Mouse (Mus musculus): ENCODE data around the gene Stk24. TPM values are rescaled to one million over a fixed set of nuclear protein-coding genes. Genes with fewer than 3 reads are reported as not detected.
A peak's percentile ranks its signal among the peaks of the same experiment; 100 is the strongest.

Gene Stk24
- total RNA-seq, 2 experiments from 2014 or later, result 29.7 to 40.0 TPM

DNA sequence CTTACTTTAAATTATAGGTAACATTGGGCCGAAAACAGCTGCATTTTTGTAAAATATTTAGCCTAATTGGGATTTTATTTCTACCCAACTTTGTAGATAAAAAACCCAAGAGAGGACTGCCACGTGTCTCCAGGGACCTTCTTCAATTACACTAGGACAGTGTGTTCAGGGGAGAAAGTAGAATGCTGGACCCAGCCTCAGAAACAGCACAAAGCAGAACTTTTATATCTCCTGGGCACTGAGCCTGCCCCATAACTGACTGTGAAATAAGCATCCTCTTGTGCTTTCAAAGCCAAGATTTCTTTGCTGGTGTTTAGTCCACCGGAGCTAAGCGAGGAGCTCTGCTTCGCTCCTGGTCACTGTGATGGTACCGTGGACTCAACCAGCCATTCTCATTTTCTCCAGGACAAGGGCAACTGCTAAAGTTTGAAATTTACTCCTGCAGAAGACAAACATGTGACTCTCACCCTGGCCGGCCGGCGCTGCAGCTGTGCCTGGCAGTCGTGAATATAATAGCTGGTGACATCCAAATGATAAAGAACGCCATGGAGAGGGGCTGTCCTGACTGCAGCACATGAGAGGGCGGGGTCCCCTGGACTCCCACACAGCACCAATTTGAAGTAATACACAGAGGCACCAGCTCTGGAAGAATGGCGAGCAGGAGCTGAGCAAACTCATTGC is 63.0 kb downstream of the Stk24 start:
- H3K4me3 ChIP-seq, result no peak overlapping the region
- no peak for DNase-seq
- intact Hi-C loops (cut with DNase I), result no loop called here
- H3K27ac ChIP-seq, result peak overlapping the region; percentile 61
- TF ChIP-seq CTCF (IDR thresholded peaks at IDR 0.05), result no peak

DNA sequence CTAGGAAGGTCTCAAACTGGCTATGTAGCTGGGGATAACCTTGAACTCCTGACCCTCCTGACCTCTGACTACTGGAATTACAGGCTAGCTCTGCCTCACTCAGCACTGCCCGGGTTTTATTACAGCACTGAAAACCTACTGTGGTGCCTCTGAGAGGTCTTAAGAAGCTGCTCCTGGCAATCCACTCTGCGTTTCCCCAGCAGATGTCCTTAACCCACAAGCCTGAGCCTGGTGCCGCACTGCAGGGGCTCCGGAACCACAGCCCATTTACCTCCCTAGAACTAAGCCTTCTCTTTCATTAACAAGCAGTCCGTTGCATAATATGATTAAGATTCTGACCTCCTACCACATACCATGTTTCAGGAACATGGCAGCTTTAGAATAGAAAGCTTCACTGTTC is 63.7 kb downstream of the Stk24 start:
- no peak overlapping the region for H3K4me3 ChIP-seq
- no peak for DNase-seq
- intact Hi-C loops (cut with DNase I), result no loop called here
- H3K27ac ChIP-seq, result peak overlapping the region; percentile 61
- no peak for TF ChIP-seq CTCF (IDR thresholded peaks at IDR 0.05)

DNA sequence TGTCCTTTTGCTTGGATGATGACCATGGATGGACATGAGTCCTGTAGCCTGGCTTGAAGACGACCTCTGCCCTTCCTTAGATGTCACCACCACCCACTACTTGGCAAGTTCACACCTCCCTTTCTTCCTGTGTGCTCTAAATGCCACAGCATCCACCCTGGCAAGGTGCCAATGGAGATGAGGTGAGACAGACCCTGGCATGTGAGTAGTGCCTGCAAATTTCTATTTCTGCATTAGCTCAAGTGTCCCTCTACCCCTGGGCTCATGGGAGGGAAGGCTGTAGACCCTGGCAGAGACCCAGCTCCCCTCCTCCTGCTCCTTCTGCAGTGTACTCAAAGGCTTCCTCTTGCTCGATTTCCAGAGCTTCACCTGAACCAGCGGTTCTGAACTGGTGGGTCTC is 64.9 kb downstream of the Stk24 start:
- intact Hi-C loops (cut with DNase I), result no loop called here

DNA sequence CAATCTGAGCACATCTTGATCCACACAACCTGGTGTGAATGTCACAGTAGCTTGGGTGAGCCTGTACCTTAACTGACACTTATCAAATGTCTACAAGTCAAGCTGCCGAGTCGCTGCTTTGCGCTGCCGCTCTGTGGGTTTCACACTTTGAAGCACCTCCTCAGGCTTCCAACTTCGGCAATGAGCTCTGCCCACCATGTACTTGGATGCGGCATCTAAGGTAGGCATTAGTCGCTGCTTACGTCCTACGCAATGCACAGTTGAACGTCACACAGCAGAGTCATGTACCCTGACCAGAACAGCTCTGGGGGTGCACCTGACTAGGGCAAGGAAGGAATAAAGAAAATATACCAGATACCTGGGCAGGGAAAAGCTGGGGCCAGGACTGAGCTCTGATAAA is 66.5 kb downstream of the Stk24 start:
- no peak overlapping the region for H3K27ac ChIP-seq
- H3K4me3 ChIP-seq, result no peak overlapping the region
- DNase-seq, result no peak
- intact Hi-C loops (cut with DNase I), result no loop called here
- TF ChIP-seq CTCF (IDR thresholded peaks at IDR 0.05), result no peak

More for the DNA sequence above, 64.9 kb downstream of the Stk24 start:
- TF ChIP-seq CTCF (IDR thresholded peaks at IDR 0.05), result no peak
- no peak for DNase-seq
- no peak overlapping the region for H3K4me3 ChIP-seq
- H3K27ac ChIP-seq, result no peak overlapping the region

DNA sequence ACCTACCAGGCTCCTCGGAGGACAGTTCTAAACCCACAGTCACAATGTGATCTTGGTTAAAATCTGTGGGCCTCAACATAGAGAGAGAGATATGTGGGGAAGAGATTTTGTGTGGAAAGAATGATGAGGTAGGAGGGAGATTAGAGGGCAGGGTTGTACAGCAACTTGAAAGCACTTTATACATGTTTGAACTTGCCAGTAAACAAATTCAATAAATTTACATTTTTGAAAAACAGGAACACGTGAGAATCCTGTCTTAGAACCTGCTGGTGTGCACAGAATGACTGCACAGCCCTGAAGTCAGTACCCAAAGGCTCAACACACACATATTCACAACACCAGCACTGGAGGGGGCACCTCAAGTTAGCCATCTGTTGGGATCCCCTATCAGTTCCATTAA is 68.7 kb downstream of the Stk24 start:
- no peak for TF ChIP-seq CTCF (IDR thresholded peaks at IDR 0.05)
- no peak overlapping the region for H3K4me3 ChIP-seq

DNA sequence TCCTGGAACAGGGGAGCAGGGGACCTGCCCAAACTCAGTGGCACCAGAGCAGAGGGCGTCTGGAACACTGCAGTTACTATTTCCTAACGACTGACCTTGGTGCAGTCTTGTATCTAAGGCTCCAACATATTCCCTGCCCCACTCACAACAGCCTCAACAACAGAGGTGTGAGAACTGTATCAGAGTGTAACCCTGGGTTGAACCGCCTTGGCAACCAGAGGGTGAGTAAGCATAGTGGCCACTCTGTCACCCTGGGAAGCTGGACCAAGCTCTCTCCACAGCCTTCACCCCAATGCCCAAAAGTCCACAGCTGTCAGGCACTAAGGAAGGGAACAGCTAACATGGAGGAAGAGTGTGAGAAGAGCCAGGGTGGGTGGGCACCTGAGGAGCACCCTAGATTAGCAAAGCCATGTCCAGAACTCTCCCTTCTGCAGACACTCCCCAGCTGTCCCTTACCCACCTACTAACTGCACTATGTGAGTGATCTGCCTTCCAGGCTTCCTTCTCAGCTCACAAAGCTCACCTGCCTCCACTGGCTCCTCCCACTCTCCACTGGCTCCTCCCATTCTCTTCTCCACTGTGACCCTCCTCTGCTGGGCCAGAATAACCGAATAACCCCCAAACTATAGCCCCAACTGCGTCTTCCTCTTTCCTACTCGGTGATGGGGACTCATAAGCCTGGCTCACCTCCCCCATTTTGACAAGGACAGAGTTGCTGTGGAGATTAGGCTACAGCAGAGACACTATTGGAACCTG is 69.3 kb downstream of the Stk24 start:
- TF ChIP-seq CTCF (IDR thresholded peaks at IDR 0.05), result no peak
- H3K4me3 ChIP-seq, result no peak overlapping the region
- intact Hi-C loops (cut with DNase I), result no loop called here
- no peak for DNase-seq
- H3K27ac ChIP-seq, result no peak overlapping the region

More for the DNA sequence above, 68.7 kb downstream of the Stk24 start:
- no peak for DNase-seq
- H3K27ac ChIP-seq, result no peak overlapping the region
- intact Hi-C loops (cut with DNase I), result no loop called here

DNA sequence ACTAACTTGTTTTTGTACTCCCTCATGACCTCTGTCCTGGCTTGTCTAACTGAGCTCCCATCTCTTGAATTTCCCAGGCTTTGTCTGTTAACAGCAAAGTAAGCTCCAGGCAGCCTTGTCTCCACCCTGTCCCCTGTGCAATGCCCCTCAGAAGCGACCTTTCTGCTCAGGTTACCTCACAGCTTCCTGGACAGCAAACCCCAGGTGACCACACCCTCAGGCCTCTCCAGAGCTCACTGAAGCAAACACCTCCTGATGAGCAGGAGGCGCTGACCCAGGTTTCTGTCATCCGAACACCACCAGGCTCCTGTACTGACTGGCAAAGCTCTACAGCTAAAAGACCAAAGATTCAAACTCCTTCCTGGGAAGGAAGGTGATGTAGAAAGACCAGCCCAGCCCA is 69.9 kb downstream of the Stk24 start:
- Histone ChIP-seq H3K4me3 (no peak overlapping the region), H3K27ac (no peak overlapping the region)
- no peak for DNase-seq
- no peak for TF ChIP-seq CTCF (IDR thresholded peaks at IDR 0.05)
- intact Hi-C loops (cut with DNase I), result no loop called here

DNA sequence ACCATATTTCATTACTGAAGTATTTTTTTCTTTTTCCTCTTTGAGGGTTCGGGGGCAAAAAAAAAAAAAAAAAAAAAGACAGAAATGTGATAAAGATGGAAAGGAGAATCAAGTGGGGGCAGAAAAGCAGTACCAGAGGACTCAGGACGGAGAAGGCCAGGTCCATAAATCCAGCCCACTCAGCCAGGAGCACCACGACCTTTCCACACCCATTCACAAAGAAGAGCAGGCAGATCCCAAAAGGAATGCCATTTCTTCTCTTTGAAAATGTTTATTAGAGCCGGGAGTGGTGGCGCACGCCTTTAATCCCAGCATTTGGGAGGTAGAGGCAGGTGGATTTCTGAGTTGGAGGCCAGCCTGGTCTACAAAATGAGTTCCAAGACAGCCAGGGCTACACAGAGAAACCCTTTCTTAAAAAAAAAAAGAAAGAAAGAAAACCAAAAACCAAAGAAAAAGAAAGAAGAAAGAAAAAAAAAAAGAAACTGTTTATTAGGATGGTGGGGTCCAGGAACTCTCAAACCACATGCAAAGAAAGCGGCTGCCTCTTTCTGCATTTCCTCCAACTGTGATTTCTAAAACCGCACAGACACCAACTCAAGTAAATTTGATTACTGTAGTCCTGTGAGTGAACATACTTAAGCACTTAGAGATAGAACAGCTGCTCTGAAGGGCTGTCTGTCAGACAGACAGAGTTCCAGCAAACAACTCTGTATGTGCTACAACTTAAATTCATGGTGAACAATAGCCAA is 74.3 kb downstream of the Stk24 start:
- no peak overlapping the region for H3K27ac ChIP-seq
- no peak for TF ChIP-seq CTCF (IDR thresholded peaks at IDR 0.05)
- intact Hi-C loops (cut with DNase I), result no loop called here

DNA sequence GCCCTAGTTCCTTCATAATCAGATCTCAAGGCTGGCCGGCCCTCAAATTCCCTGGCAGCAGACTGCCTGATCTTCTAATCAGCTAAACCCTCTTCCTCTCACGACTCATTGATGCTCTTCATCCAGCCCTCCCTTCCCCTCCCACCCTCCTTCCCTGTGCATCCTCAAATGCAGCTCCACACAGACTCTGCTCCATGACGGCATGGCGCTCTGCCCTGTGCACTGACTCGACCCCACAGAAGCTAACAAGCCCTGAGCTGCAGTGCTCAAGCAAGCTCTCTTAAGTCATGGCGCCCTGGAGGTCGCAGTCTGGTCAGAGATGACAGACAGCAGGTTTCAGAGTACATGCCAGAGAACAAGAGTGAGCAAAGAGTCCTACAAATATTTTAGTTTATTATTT is 75.3 kb downstream of the Stk24 start:
- no peak for TF ChIP-seq CTCF (IDR thresholded peaks at IDR 0.05)
- intact Hi-C loops (cut with DNase I), result no loop called here
- H3K4me3 ChIP-seq, result no peak overlapping the region
- DNase-seq, result no peak
- no peak overlapping the region for H3K27ac ChIP-seq

More for the DNA sequence above, 74.3 kb downstream of the Stk24 start:
- H3K4me3 ChIP-seq, result no peak overlapping the region
- DNase-seq, result no peak

DNA sequence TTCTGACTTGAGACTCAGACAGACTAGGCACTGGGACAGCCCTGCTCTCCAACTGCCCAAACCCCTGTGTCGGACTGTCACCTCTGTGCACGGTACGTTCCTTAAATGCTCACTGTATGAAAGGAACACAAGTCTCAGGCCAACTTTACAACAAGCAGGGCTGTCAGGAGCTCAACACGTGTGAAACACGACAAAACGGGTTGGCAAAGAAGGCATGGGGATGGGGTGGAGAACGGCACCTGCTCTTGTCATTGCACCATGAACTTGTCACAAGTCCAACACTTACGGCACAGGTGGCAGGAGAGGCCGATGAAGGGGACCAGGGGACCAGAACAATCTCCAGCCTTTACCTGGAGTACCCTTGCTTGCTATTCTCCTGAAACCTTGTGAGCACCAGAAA is 80.7 kb downstream of the Stk24 start:
- no peak for DNase-seq
- no peak overlapping the region for H3K27ac ChIP-seq
- intact Hi-C loops (cut with DNase I), result no loop called here
- no peak for TF ChIP-seq CTCF (IDR thresholded peaks at IDR 0.05)
- no peak overlapping the region for H3K4me3 ChIP-seq

DNA sequence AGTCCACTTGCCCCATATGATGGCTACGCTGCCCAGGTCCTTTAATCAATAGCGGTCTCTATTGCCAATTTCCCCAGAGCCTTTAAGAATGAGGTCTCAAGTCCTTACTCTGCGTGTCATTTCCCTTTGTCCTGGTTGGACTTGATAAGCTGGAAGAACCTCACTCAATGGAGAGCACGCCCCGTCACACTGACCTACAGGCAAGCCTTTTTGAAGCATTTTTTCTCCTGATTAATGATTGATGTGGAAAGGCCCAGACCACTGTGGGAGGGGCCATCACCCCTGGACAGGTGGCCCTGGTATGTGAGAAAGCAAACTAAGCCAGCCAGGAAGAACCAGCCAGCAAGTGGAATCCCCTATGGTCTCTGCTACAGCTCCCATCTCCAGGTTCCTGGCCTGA is 81.3 kb downstream of the Stk24 start:
- H3K4me3 ChIP-seq, result no peak overlapping the region
- TF ChIP-seq CTCF (IDR thresholded peaks at IDR 0.05), result no peak
- intact Hi-C loops (cut with DNase I), result no loop called here
- H3K27ac ChIP-seq, result no peak overlapping the region
- no peak for DNase-seq

DNA sequence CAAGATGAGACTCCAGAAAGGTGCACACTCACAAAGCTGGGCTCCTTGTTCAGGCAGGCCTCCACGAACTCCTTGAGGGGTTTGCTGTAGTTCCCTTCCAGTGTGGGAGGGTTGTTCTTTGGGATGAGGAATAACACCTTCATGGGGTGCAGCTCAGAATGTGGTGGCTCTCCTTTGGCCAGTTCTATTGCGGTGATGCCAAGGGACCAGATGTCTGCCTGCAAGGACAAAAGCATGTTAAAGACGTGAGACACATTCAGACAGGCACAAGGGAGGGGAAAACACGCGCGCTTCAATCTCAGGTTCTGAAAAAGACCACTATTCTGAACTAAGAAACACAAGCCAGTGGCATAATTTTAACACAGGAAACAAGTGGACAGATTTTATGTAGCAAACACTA is 82.7 kb downstream of the Stk24 start:
- intact Hi-C loops (cut with DNase I), result no loop called here
- no peak for DNase-seq
- no peak overlapping the region for H3K4me3 ChIP-seq
- H3K27ac ChIP-seq, result no peak overlapping the region
- TF ChIP-seq CTCF (IDR thresholded peaks at IDR 0.05), result no peak

DNA sequence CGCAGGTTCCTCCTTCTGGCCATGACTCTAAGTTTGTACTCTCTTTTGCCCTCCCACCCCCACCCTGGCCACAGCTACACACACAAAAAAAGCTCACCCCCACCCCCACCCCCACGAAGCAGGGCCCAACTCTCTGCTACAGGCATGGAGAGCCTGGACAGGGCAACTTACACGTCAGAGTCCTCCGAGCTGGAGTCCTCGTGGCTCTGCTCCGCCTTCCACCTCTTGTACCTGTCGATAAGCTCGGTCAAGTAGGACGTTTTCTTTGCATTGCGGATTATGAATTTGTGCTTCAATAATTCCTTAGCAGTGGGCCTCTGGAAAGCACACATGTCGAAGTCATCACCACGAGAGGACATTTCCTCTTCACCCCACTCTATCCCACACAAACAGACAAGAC is 85.3 kb downstream of the Stk24 start:
- Histone ChIP-seq H3K4me3 (no peak overlapping the region), H3K27ac (no peak overlapping the region)
- no peak for DNase-seq
- intact Hi-C loops (cut with DNase I), result no loop called here
- no peak for TF ChIP-seq CTCF (IDR thresholded peaks at IDR 0.05)

All from gastrocnemius, adult 2 months (tissue).